Comparison of ENCODE assay signal across 15 mouse cellular contexts in the genomic region with DNA sequence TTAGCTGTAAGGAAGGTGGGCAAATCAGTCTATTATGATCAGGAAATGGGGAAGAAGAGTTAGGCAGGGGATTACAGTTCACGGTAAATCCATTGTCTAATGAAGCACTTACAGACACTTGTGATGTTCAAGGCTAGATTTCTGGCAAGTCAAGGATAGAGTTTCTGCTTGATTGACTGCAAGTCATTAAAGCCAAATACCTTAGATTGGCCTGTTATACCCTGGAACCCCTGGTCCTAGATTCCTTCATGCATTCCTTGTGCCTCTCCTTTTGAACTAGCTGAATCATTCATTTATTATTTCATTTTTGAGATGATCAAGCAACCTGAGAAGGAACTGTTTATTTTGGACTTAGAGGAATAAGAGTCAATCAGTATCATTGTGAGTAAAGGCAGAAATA.
"Had no signal": no experiment of that assay in that cellular context is flagged by ENCODE, and none has a peak within 500 bp of the region (broad histone marks: within the 10 kb centered on the region; RNA-seq: fewer than 3 reads in every experiment).

No protein-coding gene starts in this region.

- H3K27me3 ChIP-seq: neural tube, embryonic 13.5 days; neural tube, embryonic 15.5 days; stomach, embryonic 15.5 days had no signal

- DNase-seq: retina, postnatal 1 day; right cerebral cortex, adult 18-20 months; right cerebral cortex, postnatal 14 days; right cerebral cortex, postnatal 25 days; right cerebral cortex, postnatal 4 days; spleen, adult 18-20 months; thymus, adult 18-20 months; thymus, adult 2 months; thymus, postnatal 14 days; thymus, postnatal 25 days; thymus, postnatal 36 days; thymus, postnatal 4 days had no signal
